Mouse (Mus musculus) liver, adult 2 months (tissue): ENCODE data around the gene Msrb1. TPM values are rescaled to one million over a fixed set of nuclear protein-coding genes. Genes with fewer than 3 reads are reported as not detected.
A peak's percentile ranks its signal among the peaks of the same experiment; 100 is the strongest.

Source experiments
- DNase-seq: peaks from one replicate; pipeline ENCODE4 v3.0.0-alpha.2; 2011; ENCODE audit warnings: low read depth, low spot score; ENCODE audit errors: extremely low read depth
- H3K27ac ChIP-seq: fragments of 200-500 bp; replicated peaks from 2 replicates; pipeline ENCODE4 v1.5.1; 2012; ENCODE audit warnings: low read depth, mild to moderate bottlenecking, control low read depth, inconsistent platforms, low read length; ENCODE audit not compliant: insufficient read depth
- H3K27me3 ChIP-seq: fragments of 200-500 bp; 2 replicates; pipeline ENCODE4 v1.6.1; 2012; ENCODE audit warnings: mild to moderate bottlenecking, moderate library complexity, low read length, inconsistent platforms; ENCODE audit not compliant: control insufficient read depth, insufficient read depth
- H3K36me3 ChIP-seq: fragments of 200-500 bp; 2 replicates; pipeline ENCODE4 v1.6.1; 2012; ENCODE audit warnings: low read length, inconsistent platforms; ENCODE audit not compliant: control insufficient read depth, insufficient read depth
- H3K4me1 ChIP-seq: fragments of 200-500 bp; 2 replicates; pipeline ENCODE4 v1.6.1; 2011; ENCODE audit warnings: low read length; ENCODE audit not compliant: control insufficient read depth, insufficient read depth
- H3K4me3 ChIP-seq: fragments of 200-500 bp; 2 replicates; pipeline ENCODE4 v1.5.1; 2011; ENCODE audit warnings: low read depth, mild to moderate bottlenecking, control low read depth, low read length, moderate library complexity; ENCODE audit not compliant: insufficient read depth
- H3K79me2 ChIP-seq: fragments of 200-500 bp; 2 replicates; pipeline ENCODE4 v1.6.1; 2012; ENCODE audit warnings: inconsistent platforms, mild to moderate bottlenecking, low read length, moderate library complexity; ENCODE audit not compliant: control insufficient read depth, insufficient read depth
- H3K9ac ChIP-seq: fragments of 200-500 bp; 2 replicates; pipeline ENCODE4 v1.6.1; 2012; ENCODE audit warnings: low read depth, mild to moderate bottlenecking, control low read depth, inconsistent platforms, low read length
- CTCF ChIP-seq: fragments of 200-500 bp; IDR thresholded peaks from 2 replicates; pipeline ENCODE4 v1.5.1; 2011; ENCODE audit warnings: low read depth, low read length, control low read depth
- POLR2A ChIP-seq: fragments of 200-500 bp; IDR thresholded peaks from 2 replicates; pipeline ENCODE4 v1.6.1; 2011; ENCODE audit warnings: low read length, control low read depth; ENCODE audit not compliant: insufficient read depth; ENCODE audit errors: extremely low read depth
- WGBS: fragments of 180-500 bp; shearing (Covaris S2); methylation state at CpG from one replicate; pipeline ENCODE4 v1.1.7; 2018; 5-methylcytosine and 5-hydroxymethylcytosine counted together
- polyA plus RNA-seq: library from polyadenylated mRNA; depleted of rRNA; stranded (reverse); fragments of >200 nt; gene quantifications from 2 replicates; pipeline ENCODE4 v1.2.3, GENCODE M21; 2012; rRNA removed
- total RNA-seq: library from RNA; depleted of rRNA; stranded (reverse); fragments of >200 nt; gene quantifications from 2 replicates; pipeline ENCODE4 v1.2.3, GENCODE M21; 2014; rRNA removed

The Msrb1 gene
- 184 and 192 TPM in 2 replicates for total RNA-seq
- polyA plus RNA-seq: 447 and 506 TPM in 2 replicates

DNA sequence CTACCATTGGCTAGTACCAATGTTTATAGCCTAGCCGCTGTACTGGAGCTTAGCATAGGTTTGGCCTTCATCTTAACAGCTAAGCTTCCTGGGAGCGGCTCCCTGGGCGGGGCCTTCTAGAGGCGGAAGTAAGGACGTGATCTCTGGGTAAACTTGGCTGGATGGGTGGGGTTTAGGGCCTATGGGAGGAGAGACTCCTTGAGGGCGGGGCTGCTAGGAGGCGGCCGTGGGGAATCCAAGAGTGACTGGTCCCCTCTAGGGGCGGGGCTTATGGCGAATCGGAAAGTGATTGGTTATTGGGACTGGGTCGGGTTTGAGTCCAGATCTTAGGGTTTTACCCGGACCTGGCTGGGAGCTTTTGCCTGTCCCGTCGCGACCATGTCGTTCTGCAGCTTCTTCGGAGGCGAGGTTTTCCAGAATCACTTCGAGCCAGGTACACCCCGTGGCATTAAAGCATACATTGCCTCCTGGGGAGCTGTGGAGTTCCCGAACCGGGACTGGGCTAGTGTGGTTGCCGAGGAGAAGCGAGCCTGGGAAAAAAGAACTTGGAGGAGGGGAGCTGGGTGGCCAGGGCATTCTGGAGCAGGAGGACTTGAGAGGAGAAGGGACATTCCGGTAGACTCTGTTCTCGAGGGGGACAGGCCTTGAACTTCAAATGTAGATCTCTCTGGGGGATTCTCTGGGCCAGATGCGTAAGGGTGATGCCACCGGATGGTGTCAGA lies at the start of gene Msrb1:
TSS of gene Msrb1 (plus strand) at position 313 of the 722 bp plus-strand sequence.
- no peaks in the 10 kb centered on the region; the same call in 1 of the 2 replicates for H3K79me2 ChIP-seq
- TF ChIP-seq CTCF: no peak
- peak; percentile 99 for TF ChIP-seq POLR2A
- under 1% methylated on average over 29 of the region's 29 CpGs for WGBS
- H3K9ac ChIP-seq: peak within 1 kb of the TSS; percentile 93
- H3K36me3 ChIP-seq: peaks cover 13% of the 10 kb centered on the region; the same call in 1 of the 2 replicates
- H3K27me3 ChIP-seq: no peaks in the 10 kb centered on the region
- DNase-seq: peak; percentile 98
- H3K4me3 ChIP-seq: peak within 1 kb of the TSS; percentile 91
- peak within 1 kb of the TSS; percentile 99 for H3K27ac ChIP-seq
- H3K4me1 ChIP-seq: peaks cover 22% of the 10 kb centered on the region

DNA sequence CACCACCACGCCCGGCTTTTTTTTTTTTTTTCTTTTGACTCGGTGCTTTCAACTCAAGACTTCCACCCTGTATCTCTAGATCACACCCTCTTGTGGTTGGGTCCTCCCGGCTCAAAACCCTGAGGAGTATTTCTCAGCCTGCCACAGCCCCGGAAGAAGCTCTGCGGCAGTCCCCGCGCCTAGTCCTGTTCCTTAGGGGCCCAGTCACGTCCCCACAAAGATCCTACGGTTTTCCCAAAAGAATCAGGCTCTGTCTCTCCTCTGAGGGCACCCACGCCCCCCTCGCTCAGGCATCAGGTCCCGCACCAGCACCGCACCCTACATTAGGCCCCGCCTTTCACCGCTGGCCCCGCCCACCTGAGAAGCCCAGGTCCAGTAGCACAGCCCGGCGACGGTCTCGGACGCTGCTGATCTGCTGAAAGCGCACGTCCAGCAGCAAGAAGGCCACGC lies 49.3 kb upstream of the Msrb1 start:
- Histone ChIP-seq H3K27me3 (peaks cover 6% of the 10 kb centered on the region), H3K4me1 (peaks cover 6% of the 10 kb centered on the region; the same call in 1 of the 2 replicates), H3K4me3 (peak overlapping the region; percentile 59), H3K36me3 (no peaks in the 10 kb centered on the region), H3K79me2 (no peaks in the 10 kb centered on the region), H3K9ac (peak overlapping the region; percentile 13), H3K27ac (no peak overlapping the region)
- DNase-seq: peak; percentile 38
- no peak for TF ChIP-seq CTCF
- TF ChIP-seq POLR2A: no peak
- 5% methylated on average over 25 of the region's 25 CpGs for WGBS

DNA sequence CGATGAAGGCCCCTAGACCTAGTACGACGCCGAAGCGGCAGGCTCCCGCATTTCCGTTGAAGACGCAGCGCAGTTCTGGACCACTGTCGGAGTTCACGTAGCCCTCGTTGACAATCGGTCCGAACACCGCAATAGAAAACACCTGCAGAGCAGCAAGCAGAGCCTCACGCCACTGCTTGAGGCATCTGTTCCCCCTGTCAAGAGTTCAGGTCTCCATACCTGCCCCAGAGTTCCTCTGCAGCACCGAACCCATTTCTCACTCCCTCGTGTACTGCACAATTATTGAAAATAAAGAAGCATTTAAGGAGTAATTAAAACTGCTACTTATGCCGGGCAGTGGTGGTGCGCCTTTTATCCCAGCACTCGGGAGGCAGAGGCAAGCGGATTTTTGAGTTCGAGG lies 48.8 kb upstream of the Msrb1 start:
- 27% methylated on average over 23 of the region's 23 CpGs for WGBS
- Histone ChIP-seq H3K9ac (peak overlapping the region; percentile 13; the same call in 1 of the 2 replicates), H3K27me3 (peaks cover 6% of the 10 kb centered on the region)

DNA sequence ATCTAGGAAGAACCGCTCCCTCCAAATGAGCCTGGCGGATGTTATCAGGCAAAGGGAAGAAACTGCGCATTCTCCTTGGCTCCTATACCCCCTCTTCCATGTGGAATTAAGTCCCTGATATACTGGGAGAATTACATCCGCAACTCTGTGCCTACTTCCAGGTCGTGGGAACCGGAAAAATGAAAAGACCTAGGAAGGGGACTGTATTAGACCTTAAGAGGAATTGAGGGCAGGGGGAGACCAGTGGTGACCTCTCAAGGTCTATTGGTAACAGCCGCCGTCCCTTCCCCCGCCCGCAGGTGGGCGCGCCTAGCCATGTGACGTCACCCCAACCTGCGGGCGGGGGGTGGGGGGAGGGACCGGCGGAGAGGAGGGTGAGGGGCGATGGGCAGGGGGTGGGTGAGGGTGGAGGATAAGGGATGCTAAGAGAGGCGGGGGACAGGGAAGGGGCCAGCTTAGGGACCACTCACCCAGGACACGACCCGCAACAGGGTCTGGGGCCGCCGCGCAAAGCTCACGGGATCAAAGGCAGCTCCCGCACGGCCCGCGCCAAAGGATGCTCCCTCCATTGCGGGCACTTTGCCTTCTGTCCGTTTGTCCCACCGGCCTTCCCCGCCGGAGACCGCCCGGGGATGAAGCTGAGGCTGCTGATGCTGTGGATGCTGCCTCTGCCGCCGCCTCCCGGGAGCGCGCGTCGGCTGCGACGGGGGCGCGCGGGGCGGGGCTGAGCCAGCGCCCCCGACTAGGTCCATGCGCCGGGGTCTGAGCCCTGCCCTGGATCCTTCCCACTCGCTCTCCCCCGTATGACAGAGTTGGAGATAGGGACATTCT lies 47.0 kb upstream of the Msrb1 start, which contains the start of gene Syngr3:
TSS of gene Syngr3 (minus strand) at position 705 of the 831 bp plus-strand sequence.
- no peak for DNase-seq
- Histone ChIP-seq H3K79me2 (no peaks in the 10 kb centered on the region), H3K27ac (no peak within 1 kb of the TSS), H3K36me3 (no peaks in the 10 kb centered on the region), H3K4me1 (peaks cover 6% of the 10 kb centered on the region; the same call in 1 of the 2 replicates), H3K4me3 (no peak within 1 kb of the TSS), H3K9ac (no peak within 1 kb of the TSS), H3K27me3 (peaks cover 6% of the 10 kb centered on the region)
- 8% methylated on average over 55 of the region's 55 CpGs for WGBS
- TF ChIP-seq CTCF: no peak
- TF ChIP-seq POLR2A: no peak

More for the DNA sequence above, 48.8 kb upstream of the Msrb1 start:
- Histone ChIP-seq H3K79me2 (no peaks in the 10 kb centered on the region), H3K27ac (no peak overlapping the region), H3K4me3 (peak overlapping the region; percentile 59; the same call in 1 of the 2 replicates), H3K4me1 (peaks cover 6% of the 10 kb centered on the region; the same call in 1 of the 2 replicates), H3K36me3 (no peaks in the 10 kb centered on the region)
- no peak for DNase-seq
- TF ChIP-seq CTCF (no peak), POLR2A (no peak)

DNA sequence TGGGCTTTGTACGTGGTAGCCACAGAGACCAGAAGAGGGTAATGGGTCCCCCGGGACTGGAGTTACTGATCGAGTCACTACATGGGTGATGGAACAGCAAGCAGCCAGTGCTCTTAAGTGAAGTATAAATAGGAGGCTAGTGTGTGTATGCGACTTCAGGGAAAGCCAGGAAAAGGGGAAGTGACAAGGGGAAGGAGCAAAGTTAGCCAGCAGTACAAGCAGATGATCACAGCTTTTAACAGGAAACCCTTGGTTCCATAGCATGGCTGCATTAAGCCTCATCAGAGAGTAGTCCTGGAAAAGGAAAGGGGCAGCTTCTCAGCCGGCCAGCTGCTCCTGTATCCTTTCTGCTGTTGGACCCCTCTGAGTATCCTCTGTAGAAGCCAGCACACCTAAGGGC lies 44.1 kb upstream of the Msrb1 start:
- Histone ChIP-seq H3K4me3 (no peak overlapping the region), H3K36me3 (no peaks in the 10 kb centered on the region), H3K9ac (no peak overlapping the region), H3K79me2 (no peaks in the 10 kb centered on the region; the same call in 1 of the 2 replicates), H3K27me3 (peaks cover 6% of the 10 kb centered on the region), H3K4me1 (peaks cover 6% of the 10 kb centered on the region), H3K27ac (no peak overlapping the region)
- peak; percentile 15 for DNase-seq
- no peak for TF ChIP-seq POLR2A
- TF ChIP-seq CTCF: no peak
- 89% methylated on average over 5 of the region's 5 CpGs for WGBS
